Mouse (Mus musculus): ENCODE measurements at regions not wholly inside any gene's neighbourhood (a gene's known extent, or its start where the extent isn't known, plus 50 kb on each side); places are given as distances from the start of the nearest gene placed in this dataset.

Small RNA genes in the stretch of these regions (microRNA-seq; reads per million reads assigned to microRNA genes)
- 0 reads per million in 2 experiments for gene Gm26052
